Mouse (Mus musculus) v-Abl transformed pro-B cells (cell line): ENCODE measurements around the gene Gm20696.

Experiments
- in situ Hi-C, 2 experiments: fragments of 400-800 bp; cut with MboI; formaldehyde crosslinking; loops; one replicate each; pipeline ENCODE4 v1.15.1; 2025; ENCODE audit not compliant: unreplicated experiment in 2 of 2

Gene Gm20696

DNA sequence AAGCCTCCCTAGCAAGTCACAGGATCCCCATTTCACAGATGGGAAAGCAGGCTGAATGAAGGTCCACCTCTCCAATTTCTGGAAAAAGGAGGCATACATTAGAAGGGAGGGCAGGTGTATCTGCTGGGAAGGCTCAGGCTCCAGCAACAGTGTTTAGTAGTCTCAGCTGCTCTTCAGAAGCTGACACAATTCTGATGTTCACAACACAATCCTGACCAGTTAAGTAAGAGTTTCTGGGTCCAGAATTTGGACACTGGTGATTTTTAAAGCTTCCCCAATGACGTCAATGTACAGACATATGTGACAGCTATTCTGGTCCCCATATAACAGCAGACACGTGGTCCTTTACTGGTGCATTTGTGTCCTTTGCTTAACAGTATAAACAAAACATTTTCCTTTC, 313.2 kb downstream of the Gm20696 start:
- in situ Hi-C loops: no loop called here

GRCm38 (mm10) chr6:99350566-99350965, 316.0 kb downstream of the Gm20696 start:
- in situ Hi-C loops: no loop called here

DNA sequence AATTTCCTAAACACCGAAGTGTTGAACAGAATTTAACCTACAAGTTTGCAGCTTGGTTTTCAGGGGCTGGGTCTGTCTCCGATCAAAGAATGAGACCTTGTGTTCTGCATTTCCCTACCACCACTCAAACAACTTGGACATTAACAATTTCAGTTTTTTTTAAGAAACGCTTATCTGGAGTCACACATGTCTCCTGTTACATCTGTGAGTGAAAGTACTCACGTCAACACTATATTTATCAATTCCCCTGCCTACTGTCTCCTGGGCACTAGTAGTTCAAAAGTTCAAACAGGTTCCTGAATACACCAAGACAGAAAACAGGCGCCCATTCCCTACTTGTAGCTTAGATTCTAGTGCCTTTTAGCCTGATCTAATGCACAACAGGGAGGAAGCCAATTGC, 316.4 kb downstream of the Gm20696 start:
- in situ Hi-C loops: no loop called here

- in situ Hi-C loops: no loop called here
Observed at GRCm38 (mm10) chr6:99347836-99348235, 318.8 kb downstream of the Gm20696 start.

DNA sequence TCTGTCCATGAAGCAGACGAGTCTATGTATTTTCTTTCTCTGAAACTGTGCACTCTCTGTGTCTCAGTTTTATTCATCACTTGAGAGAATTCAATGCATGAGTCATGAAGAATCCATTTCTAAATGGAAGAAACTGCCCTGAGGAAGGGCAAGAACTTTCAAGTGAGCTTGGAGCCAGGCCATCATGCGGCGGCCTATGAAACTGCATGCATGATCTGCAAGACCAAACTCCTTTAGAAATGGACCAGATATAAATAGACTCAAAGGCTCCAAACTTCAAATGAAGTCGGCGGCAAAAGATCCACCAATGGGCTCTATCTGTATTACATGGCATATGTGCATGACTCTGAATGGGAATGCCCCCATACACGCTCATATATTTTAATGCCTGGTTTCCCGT, 321.6 kb downstream of the Gm20696 start:
- in situ Hi-C loops: no loop called here

- in situ Hi-C loops: no loop called here
Observed at GRCm38 (mm10) chr6:99344357-99344756, 322.2 kb downstream of the Gm20696 start.

DNA sequence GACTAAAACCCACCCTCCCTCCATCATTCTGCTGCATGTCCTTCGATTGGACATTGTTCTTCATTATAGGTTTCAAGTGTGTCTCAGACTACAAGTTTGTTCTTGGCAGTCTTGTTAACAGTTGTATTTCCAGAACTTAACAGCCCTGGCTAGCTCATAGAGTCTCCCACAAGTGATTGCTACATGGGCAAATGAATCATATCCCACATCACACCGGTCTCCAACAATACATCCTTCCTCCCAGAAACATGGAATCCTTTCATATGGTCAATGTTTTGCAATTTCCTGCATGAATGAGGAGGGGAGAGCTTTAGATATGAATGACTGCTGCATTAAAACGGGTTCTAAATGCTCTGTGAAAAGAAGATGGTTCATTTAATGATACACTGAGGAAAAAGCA, 322.8 kb downstream of the Gm20696 start:
- in situ Hi-C loops: no loop called here

DNA sequence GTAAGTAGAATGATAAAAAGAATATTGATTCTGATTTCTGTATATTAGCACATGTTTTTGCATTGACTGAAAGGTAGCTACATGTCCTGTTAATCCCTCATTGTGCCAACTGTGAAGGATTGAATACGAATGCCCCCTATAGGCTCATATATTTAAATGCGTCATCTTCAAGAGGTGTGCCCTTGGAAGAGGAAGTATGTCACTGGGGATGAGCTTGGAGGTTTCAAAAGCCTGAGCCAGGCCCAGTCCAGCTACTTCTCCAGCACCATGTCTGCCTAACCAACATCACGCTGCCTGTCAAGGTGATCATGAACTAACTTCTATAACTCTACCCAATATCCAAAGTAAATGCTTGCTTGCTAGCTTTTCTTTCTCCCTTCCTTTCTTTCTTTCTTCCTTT, 324.2 kb downstream of the Gm20696 start:
- in situ Hi-C loops: no loop called here

GRCm38 (mm10) chr6:99340902-99341301, 325.7 kb downstream of the Gm20696 start:
- in situ Hi-C loops: no loop called here

GRCm38 (mm10) chr6:99339986-99340721, 326.4 kb downstream of the Gm20696 start:
- in situ Hi-C loops: loop anchor here (5.0 to 10.0 kb wide), 4 partner anchors 32 to 75 kb away; no protein-coding TSS in a partner anchor

DNA sequence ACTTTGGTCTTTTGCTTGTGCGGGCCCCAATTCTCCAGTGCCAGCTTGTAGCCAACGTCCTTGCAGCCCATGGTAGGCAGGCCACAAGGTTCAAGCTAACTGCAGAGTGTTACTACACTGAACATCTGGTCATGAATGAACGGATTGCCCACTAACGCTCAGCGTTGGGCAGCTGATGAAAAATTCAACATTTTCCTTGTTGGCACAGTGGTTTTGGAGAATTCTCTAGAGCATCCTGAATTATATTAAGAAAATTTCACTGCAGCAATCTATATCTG, 327.3 kb downstream of the Gm20696 start:
- in situ Hi-C loops: loop anchor here (5.0 to 10.0 kb wide), 4 partner anchors 33 to 74 kb away; no protein-coding TSS in a partner anchor

- in situ Hi-C loops: loop anchor here (5.0 to 10.0 kb wide), 4 partner anchors 34 to 74 kb away; no protein-coding TSS in a partner anchor
Observed at GRCm38 (mm10) chr6:99338593-99339342, 327.8 kb downstream of the Gm20696 start.

DNA sequence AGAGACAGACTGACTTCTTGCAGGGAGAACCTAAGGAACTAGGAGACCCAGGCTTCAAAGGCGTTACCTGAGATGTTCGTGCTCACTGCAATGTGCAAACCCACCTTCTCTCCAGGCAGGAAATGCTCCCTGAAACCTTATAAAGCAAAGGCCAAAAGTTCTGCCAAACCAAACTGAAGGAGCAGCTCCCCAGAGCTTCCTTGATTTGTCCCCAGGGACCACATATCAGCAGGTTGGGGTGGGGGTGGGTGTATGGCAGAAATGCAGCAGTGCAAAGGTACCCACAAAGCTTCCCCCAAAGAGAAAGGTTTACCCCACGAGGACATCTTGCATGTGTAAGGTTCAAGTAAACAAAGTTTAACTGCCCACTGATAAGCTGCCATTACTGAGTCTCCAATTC, 328.4 kb downstream of the Gm20696 start:
- in situ Hi-C loops: loop anchor here (5.0 to 10.0 kb wide), 4 partner anchors 34 to 73 kb away; no protein-coding TSS in a partner anchor

DNA sequence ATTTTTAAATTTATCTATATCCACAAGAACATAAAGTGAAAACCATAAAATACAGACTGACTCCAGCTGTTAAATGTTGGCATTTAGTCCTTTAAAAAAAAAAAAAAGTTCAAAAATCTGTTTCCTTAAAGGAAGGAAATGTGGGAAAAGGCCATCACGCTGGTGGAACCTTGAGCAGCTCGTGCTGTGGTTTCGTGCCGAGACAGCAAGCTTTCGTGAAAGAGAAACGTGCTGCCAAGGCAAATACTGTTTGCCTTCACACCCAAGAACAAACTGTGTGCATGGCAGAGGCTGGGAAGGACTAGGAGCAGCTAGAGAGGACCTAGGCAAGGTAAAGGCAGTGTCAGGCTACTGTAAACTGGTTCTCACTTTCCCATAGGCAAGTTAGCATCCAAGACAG, 329.0 kb downstream of the Gm20696 start:
- in situ Hi-C loops: loop anchor here (5.0 to 10.0 kb wide), 4 partner anchors 35 to 73 kb away; no protein-coding TSS in a partner anchor

DNA sequence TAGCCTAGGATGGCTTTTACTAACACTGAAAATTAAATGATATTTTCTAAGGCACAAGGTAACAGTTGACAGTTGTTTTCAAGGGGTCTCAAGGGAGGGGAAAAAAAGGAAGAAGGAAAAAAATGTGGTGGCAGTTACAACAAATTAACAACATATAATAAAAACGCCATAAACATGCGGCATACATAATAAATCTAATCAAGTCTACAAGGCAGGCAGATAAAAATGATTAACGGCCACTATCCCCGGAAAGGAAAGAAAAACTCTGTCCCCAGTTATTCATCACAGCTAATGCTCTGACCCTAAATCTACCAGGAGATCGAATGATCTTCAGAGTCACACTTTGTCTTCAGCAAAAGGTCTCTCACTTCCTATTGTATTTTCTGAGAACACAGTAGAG, 330.4 kb downstream of the Gm20696 start:
- in situ Hi-C loops: loop anchor here (5.0 to 10.0 kb wide), 4 partner anchors 34 to 71 kb away; no protein-coding TSS in a partner anchor

- in situ Hi-C loops: loop anchor here (5.0 to 10.0 kb wide), 4 partner anchors 33 to 71 kb away; no protein-coding TSS in a partner anchor
Observed at GRCm38 (mm10) chr6:99335174-99335830, 331.3 kb downstream of the Gm20696 start.

DNA sequence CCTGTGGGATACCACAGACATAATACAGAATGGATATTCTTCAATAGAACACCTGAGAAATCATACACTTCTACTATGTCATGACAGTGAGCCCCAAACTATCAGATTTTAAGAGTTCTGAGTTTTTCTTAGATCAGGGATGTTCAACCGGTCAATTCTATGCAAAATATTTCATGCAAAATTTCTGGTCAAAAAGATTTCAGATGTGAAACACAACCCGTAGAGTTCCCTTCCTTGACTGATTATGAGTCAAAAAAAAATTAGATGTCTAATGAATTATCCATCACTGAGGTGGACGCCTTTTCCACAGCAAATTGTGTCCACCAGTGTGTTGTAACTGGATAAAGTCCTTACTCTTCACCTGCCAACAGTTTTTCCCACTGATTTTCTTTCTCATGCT, 332.3 kb downstream of the Gm20696 start:
- in situ Hi-C loops: loop anchor here in 1 of 2 experiments (5.0 to 10.0 kb wide), 2 partner anchors 43 to 69 kb away; no protein-coding TSS in a partner anchor

- in situ Hi-C loops: loop anchor here in 1 of 2 experiments (5.0 to 10.0 kb wide), 2 partner anchors 44 to 68 kb away; no protein-coding TSS in a partner anchor
Observed at GRCm38 (mm10) chr6:99333127-99333526, 333.5 kb downstream of the Gm20696 start.

DNA sequence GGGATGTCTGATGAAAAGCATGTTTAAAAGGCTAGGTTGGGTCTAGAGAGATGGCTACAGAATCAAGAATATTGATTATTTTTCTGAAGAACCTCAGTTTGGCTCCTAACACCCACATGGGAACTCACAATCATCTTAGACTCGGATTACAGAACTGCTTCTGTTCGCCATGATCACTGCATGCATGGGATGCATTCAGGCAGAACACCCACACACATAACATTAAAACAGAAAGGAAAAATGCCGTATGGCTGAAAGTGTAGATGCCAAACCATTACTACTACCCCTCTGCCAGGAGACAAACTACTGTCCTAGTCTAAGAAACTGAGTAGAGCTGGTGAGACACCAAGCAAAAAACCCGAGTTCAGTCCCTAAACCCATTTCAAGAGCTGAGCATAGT, 336.4 kb downstream of the Gm20696 start:
- in situ Hi-C loops: loop anchor here in 1 of 2 experiments (5.0 to 10.0 kb wide), 2 partner anchors 47 to 65 kb away; no protein-coding TSS in a partner anchor

GRCm38 (mm10) chr6:99328634-99329033, 338.0 kb downstream of the Gm20696 start:
- in situ Hi-C loops: no loop called here

DNA sequence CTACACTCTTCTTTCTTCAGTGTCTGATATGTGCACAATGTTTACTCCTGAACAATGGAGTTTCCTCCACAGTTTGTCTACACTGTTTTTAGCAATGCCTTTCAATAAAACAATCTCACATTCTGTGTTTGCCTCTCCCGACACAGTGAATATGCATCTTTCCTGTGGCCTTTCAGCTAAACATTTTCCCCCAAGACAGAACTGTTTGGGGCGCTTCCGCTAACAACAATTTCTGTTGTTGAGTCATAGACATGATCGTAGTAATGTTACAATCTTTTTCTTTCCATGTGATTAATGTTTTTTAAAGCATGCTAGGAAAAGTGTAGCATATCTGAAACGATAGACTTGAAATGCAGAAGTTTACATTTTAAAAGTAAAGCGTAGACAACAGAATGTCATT, 338.5 kb downstream of the Gm20696 start:
- in situ Hi-C loops: no loop called here
